Mouse (Mus musculus) megakaryocyte-erythroid progenitor cell, adult 5-6 weeks (primary cell): ENCODE results near the gene Tmub2. TPM values are rescaled to one million over a fixed set of nuclear protein-coding genes. Genes with fewer than 3 reads are reported as not detected.
A peak's percentile ranks its signal among the peaks of the same experiment; 100 is the strongest.

Source experiments
- ATAC-seq: replicated peaks from 2 replicates; pipeline ENCODE4 v1.8.0; 2016; ENCODE audit warnings: mild to moderate bottlenecking, inconsistent platforms; ENCODE audit not compliant: severe bottlenecking, poor library complexity, low FRiP score, low TSS enrichment
- total RNA-seq, 2 experiments: library from RNA; stranded (forward) in 1 of 2; stranded (reverse) in 1 of 2; fragments of 200-1000, 215-1000 nt in 1 of 2; fragments of >200 nt in 1 of 2; fragmentation: Nextera tagmentation in 1 of 2; gene quantifications; 2 replicates each; pipeline ENCODE4 v1.2.3; 2014 to 2017

Tmub2 gene
- total RNA-seq, 2 experiments from 2014 or later = 10.0 to 19.8 TPM

- ATAC-seq = no peak
Measured at GRCm38 (mm10) chr11:102318576-102319409, 34.1 kb downstream of the Tmub2 start.

- peak; percentile 69 for ATAC-seq
Measured at GRCm38 (mm10) chr11:102319410-102319792, 34.7 kb downstream of the Tmub2 start, which contains the start of gene Ubtf. Gene Ubtf, minus strand, starts transcription at chr11:102319742.

GRCm38 (mm10) chr11:102319941-102320685 is 35.4 kb downstream of the Tmub2 start:
- peak; percentile 46 for ATAC-seq

DNA sequence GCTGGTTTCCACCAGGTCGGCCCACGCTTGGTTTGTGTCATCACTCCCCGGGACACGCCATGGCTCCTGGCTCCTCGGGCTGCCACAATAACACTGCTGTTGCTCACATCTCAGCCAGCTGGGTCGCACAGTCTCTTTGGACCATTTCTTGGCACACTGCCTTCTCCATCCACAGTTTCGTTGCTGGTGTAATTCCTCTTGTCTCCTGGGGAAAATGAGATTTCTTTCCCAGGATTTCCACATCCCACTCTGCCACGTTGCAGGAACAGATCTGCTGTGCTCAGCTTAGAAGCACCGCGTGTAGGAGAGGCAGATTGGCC is 35.9 kb downstream of the Tmub2 start:
- no peak for ATAC-seq

- ATAC-seq = no peak
Measured at GRCm38 (mm10) chr11:102321931-102322330, 37.2 kb downstream of the Tmub2 start.

GRCm38 (mm10) chr11:102323516-102323915 is 38.8 kb downstream of the Tmub2 start:
- no peak for ATAC-seq

DNA sequence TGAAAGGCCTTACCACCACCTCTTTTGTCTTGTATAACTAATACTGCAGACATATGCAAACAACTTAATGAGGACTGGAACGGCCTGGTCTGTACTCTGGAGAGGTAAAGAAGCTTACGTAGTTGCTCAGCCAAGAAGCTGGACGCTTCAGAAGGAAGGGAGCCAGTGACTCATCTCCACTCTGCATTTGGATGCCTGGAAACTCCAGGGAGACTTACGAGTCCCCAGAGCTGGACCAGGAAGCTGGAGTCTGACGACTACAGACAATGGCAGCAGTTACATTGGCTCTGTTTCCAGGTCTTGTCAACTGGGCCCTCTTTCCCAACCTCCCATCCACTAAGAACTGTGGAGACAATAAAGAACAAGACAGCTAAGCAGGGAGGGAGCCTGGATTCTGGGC is 42.5 kb downstream of the Tmub2 start:
- ATAC-seq = no peak

DNA sequence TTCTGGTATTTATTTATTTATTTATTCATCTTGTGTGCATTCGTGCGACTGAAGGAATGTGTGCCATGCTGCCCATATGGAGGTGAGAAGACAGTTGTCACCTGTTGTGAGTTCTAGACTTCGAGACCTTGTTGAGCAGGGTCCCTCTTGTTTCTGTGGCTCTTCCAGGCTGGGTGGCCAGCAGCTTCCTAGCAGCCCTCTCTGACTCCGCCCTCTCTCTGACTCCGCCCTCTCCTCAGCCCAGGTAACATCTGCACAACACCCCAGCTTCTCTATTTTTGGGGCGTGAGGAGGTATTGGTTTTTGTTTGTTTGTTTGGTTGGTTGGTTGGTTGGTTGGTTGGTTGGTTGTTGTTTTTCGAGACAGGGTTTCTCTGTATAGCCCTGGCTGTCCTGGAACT is 43.1 kb downstream of the Tmub2 start:
- no peak for ATAC-seq

- ATAC-seq = no peak
Measured at GRCm38 (mm10) chr11:102329518-102329917, 44.8 kb downstream of the Tmub2 start.

DNA sequence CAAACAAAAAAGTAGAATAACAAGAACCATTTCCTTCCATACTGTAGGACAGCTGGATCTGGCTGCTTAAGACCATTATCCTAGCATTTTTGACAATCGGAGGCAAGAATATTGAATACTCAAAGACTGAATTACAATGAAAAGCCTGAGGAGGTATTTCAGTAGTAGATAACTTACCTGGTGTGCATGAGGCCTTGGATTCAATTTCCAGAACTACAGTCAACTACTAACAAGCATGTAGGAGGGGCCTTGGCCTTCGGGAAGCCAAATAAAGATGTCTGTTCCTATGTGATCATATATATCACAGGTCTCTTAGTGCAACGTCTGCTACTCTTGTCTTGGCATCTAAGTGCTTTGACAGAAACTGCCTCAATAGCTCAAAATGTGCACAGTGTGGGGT is 45.3 kb downstream of the Tmub2 start:
- ATAC-seq = no peak

- ATAC-seq = no peak
Measured at GRCm38 (mm10) chr11:102331806-102332205, 47.1 kb downstream of the Tmub2 start.

DNA sequence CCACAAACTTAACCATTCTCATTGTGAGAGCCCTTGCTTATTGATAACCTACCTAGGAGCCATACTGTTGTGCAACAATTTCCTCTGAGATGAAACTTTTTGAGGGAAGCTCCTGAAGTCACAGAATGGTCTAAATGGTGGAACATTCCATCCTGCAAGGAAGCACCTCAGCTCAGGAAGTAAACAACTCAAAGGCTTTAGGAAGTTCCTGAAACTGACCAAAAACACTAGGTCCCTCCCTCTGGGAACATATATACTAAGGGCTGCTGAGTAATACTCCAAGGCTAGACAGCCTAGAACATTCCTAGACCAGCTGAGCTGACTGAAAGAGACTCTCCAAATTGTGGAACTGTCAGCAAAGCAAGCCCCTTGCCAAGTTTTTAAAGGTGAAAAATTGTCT is 48.3 kb downstream of the Tmub2 start:
- ATAC-seq = no peak

DNA sequence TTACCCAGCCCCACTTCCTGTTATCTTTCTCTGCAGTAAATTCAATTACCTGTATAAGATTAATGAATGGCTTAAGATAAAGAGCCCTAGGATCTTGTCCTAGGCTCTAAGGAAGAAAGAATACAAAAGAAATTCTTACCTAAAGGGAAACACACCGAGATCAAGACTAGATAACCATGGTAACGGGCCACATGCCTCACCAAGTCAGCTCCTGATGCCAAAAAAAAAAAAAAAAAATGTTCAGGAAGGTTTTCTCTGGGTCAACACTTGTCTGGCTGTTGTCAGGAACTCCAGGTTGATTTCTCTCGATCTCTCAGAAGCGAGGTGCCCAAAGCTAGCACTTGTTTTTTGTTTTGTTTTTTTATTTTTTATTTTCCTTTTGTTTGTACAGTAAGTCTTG is 49.3 kb downstream of the Tmub2 start:
- no peak for ATAC-seq

DNA sequence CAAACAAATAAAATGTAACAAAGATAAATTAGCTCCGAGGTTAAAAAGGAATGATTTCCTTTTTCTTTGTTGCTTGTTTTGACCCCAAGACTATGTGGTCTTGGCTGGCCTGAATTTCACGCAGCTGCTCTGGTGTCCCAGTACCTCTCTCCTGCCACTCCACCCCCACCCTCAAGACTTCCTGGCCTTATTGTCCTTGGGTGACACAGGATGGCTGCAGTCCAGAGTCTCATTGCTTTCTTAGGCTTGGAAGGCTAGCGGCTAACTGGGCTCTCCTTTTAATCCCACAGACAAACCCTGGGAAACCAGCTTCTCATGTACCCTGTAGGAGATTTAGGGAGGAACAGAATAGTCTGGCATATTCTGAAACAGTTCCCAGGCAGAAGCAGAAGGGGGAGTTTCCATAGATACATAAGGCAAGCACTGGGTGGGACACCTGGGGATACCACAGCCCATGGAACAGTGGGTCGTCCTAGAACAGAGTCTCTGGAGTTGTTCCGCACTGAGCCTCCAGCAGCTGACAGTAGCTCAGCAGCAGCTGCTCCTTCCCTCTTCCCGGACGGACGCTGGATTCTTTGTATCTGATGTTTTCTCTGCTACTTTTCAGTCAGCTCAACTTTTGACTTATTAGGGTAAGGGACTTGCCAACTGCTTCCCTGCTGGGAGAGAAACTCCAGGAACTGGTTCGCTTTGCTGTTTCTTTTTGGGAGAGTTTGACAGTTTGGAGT is 50.4 kb downstream of the Tmub2 start:
- ATAC-seq = no peak

GRCm38 (mm10) chr11:102336191-102336590 is 51.5 kb downstream of the Tmub2 start:
- ATAC-seq = no peak

DNA sequence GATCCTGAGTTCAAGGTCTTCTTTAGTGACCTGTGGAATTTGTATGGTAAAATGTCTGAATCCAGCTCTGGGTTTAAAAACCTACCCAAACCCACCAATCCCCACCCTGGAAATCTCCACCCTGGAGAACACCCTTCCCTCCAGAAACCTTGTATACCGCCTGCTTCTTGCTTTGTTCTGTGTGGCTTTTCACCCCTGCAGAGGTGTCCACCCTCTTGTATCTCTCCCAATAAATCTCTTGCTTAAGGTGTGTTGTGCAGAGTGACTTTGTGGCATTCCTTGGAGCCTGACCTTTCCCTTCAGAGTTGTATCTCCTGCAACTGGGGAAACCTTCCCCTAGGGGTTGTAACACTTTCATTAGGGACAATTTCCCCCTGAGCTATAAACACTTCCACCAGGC is 53.2 kb downstream of the Tmub2 start:
- no peak for ATAC-seq

DNA sequence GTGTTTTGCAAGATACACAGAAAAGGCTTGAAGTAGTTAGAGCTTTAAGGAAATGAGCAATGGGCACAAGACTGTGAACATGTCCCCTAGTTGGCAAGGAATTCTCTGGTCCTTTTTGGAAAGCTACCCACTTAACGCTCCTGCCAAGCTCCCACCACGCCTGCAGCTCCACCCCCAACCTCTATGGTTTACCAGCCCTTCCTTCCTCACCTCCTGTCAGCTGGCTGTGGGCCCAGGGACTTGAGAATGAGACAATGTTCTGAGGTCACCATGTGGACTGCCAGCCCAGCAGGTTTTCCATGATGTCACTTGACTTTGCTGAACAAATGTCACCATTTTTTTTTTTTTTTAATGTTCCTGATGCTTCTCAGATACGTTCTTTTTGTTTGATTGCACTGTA is 53.8 kb downstream of the Tmub2 start:
- no peak for ATAC-seq
